9 mouse cellular contexts compared by ENCODE assay signal in genomic region chr5:114611968-114612608, GRCm38 (mm10). TPM values are rescaled to one million over a fixed set of nuclear protein-coding genes. Genes with fewer than 3 reads are reported as not detected.
DNase-seq lines count a peak whose midpoint lies in the region; ATAC-seq and TF ChIP-seq lines count a peak whose summit lies in the region.
"Had no signal": no experiment of that assay in that cellular context is flagged by ENCODE, and none has a peak within 500 bp of the region (broad histone marks: within the 10 kb centered on the region; RNA-seq: fewer than 3 reads in every experiment).

No protein-coding gene starts in this region.

- peaks cover 53% of the 10 kb centered on the region for H3K4me1 ChIP-seq in forebrain, embryonic 10.5 days
- peaks cover 30% of the 10 kb centered on the region for H3K4me1 ChIP-seq in forebrain, embryonic 16.5 days (replicated peaks; ENCODE audit: control insufficient read depth, insufficient read depth, low read length)
- H3K4me1 ChIP-seq in lung, postnatal 0 days (ENCODE audit: insufficient read depth, low read depth, low read length): peaks cover 8% of the 10 kb centered on the region; the same call in 1 of the 2 replicates
- peaks cover 10% of the 10 kb centered on the region; the same call in 1 of the 2 replicates for H3K4me1 ChIP-seq in neural tube, embryonic 11.5 days (ENCODE audit: control insufficient read depth, insufficient read depth, low read length)

- DNase-seq in forebrain, embryonic 10.5 days (ENCODE audit: extremely low spot score, low spot score): peak; percentile 52
- peak; percentile 56 for DNase-seq in lung, postnatal 0 days (ENCODE audit: low spot score)
- no peak for DNase-seq in lung, postnatal 25 days (ENCODE audit: low spot score)
- peak; percentile 31 for DNase-seq in c-Kit-positive CD71-positive TER-119-positive erythroid progenitor cells, embryonic 14.5 days (ENCODE audit: low spot score)
- peak; percentile 59 for DNase-seq in neural tube, embryonic 11.5 days (ENCODE audit: low spot score)
- DNase-seq in right cerebral cortex, adult 2 months (ENCODE audit: low spot score in 2 of 2): no peak
- no peak for DNase-seq in gastrocnemius, postnatal 25 days

- no peaks in the 10 kb centered on the region for H3K9me3 ChIP-seq in forebrain, embryonic 10.5 days
- H3K9me3 ChIP-seq in forebrain, embryonic 16.5 days (ENCODE audit: control insufficient read depth, low read length): no peaks in the 10 kb centered on the region
- H3K9me3 ChIP-seq in lung, postnatal 0 days (ENCODE audit: low read length): no peaks in the 10 kb centered on the region
- H3K9me3 ChIP-seq in neural tube, embryonic 11.5 days (ENCODE audit: control insufficient read depth, low read length): no peaks in the 10 kb centered on the region
- H3K9me3 ChIP-seq: heart, embryonic 15.5 days had no signal

- ATAC-seq in forebrain, embryonic 16.5 days: no peak
- ATAC-seq in lung, postnatal 0 days: no peak
- ATAC-seq in neural tube, embryonic 11.5 days (ENCODE audit: insufficient read depth, low FRiP score, low TSS enrichment): no peak

- TF ChIP-seq CTCF in lung, postnatal 0 days (IDR thresholded peaks at IDR 0.05): peak; percentile 68

- H3K27me3 ChIP-seq in forebrain, embryonic 10.5 days (ENCODE audit: poor library complexity, severe bottlenecking): peaks cover 32% of the 10 kb centered on the region
- H3K27me3 ChIP-seq in forebrain, embryonic 16.5 days (replicated peaks; ENCODE audit: control insufficient read depth, insufficient read depth, low read length): peaks cover 12% of the 10 kb centered on the region
- no peaks in the 10 kb centered on the region for H3K27me3 ChIP-seq in lung, postnatal 0 days (replicated peaks; ENCODE audit: insufficient read depth, low read length)
- H3K27me3 ChIP-seq in neural tube, embryonic 11.5 days (ENCODE audit: control insufficient read depth, insufficient read depth, low read length): no peaks in the 10 kb centered on the region

- no peak overlapping the region for H3K9ac ChIP-seq in forebrain, embryonic 16.5 days (replicated peaks; ENCODE audit: low read depth, low read length)
- H3K9ac ChIP-seq in lung, postnatal 0 days (replicated peaks; ENCODE audit: low read depth): no peak overlapping the region
- no peak overlapping the region for H3K9ac ChIP-seq in neural tube, embryonic 11.5 days (ENCODE audit: low read length)
- H3K9ac ChIP-seq: heart, embryonic 15.5 days had no signal

- peaks cover 33% of the 10 kb centered on the region for H3K36me3 ChIP-seq in forebrain, embryonic 10.5 days (replicated peaks)
- no peaks in the 10 kb centered on the region for H3K36me3 ChIP-seq in forebrain, embryonic 16.5 days (ENCODE audit: control insufficient read depth, insufficient read depth)
- H3K36me3 ChIP-seq in lung, postnatal 0 days (ENCODE audit: insufficient read depth, low read length): no peaks in the 10 kb centered on the region
- H3K36me3 ChIP-seq in neural tube, embryonic 11.5 days (ENCODE audit: control insufficient read depth, insufficient read depth, low read length): no peaks in the 10 kb centered on the region
- H3K36me3 ChIP-seq: heart, embryonic 15.5 days had no signal

- H3K27ac ChIP-seq in forebrain, embryonic 10.5 days: 0 out of 2 replicates have a peak overlapping the region, but pooled peaks have one; percentile 26
- no peak overlapping the region for H3K27ac ChIP-seq in forebrain, embryonic 16.5 days (ENCODE audit: low read length)
- H3K27ac ChIP-seq in lung, postnatal 0 days (ENCODE audit: low read length): no peak overlapping the region
- H3K27ac ChIP-seq in neural tube, embryonic 11.5 days (ENCODE audit: low read depth, low read length): no peak overlapping the region
- H3K27ac ChIP-seq: heart, embryonic 15.5 days had no signal

- no peak for TF ChIP-seq EP300 in lung, postnatal 0 days (IDR thresholded peaks at IDR 0.05)

- WGBS in forebrain, embryonic 10.5 days: 65% methylated on average over 25 of the region's 25 CpGs
- WGBS in forebrain, embryonic 16.5 days: 69% methylated on average over 25 of the region's 25 CpGs
- 65% methylated on average over 24 of the region's 25 CpGs for WGBS in lung, postnatal 0 days
- 70% methylated on average over 25 of the region's 25 CpGs for WGBS in neural tube, embryonic 11.5 days

- no peak overlapping the region for H3K4me2 ChIP-seq in forebrain, embryonic 16.5 days (ENCODE audit: low read length)
- H3K4me2 ChIP-seq in lung, postnatal 0 days (replicated peaks; ENCODE audit: low read depth, low read length): no peak overlapping the region
- H3K4me2 ChIP-seq in neural tube, embryonic 11.5 days (ENCODE audit: low read depth): no peak overlapping the region
- H3K4me2 ChIP-seq: heart, embryonic 15.5 days had no signal

- H3K4me3 ChIP-seq in forebrain, embryonic 10.5 days: no peak overlapping the region
- H3K4me3 ChIP-seq in forebrain, embryonic 16.5 days (replicated peaks; ENCODE audit: low read length): no peak overlapping the region
- no peak overlapping the region for H3K4me3 ChIP-seq in lung, postnatal 0 days (ENCODE audit: low read depth, low read length)
- H3K4me3 ChIP-seq in neural tube, embryonic 11.5 days (ENCODE audit: low read depth, low read length): no peak overlapping the region
- H3K4me3 ChIP-seq: heart, embryonic 15.5 days had no signal

RNA-seq across cellular contexts. Expression of gene Fam222a, which starts 44.3 kb away (rescaled TPM):
- polyA plus RNA-seq in forebrain, embryonic 10.5 days (2016; fragmentation: Nextera tagmentation; extraction: Ambion mirVana): 3.9 and 4.1 TPM in 2 replicates
- polyA plus RNA-seq in forebrain, embryonic 16.5 days (2015; fragmentation: Nextera tagmentation; extraction: Ambion mirVana): 4.3 and 4.4 TPM in 2 replicates
- polyA plus RNA-seq in lung, postnatal 0 days (2015; fragmentation: Nextera tagmentation; extraction: Ambion mirVana): 1.9 and 2.3 TPM in 2 replicates
- 5.0 and 7.5 TPM in 2 replicates for polyA plus RNA-seq in neural tube, embryonic 11.5 days (2014; fragmentation: Nextera tagmentation; extraction: Ambion mirVana)
- under 1 TPM; 0.29 to 0.54 TPM for total RNA-seq in gastrocnemius, postnatal 25 days (2021)

RNA-seq across cellular contexts. Expression of gene Trpv4, which starts 46.1 kb away (rescaled TPM):
- 0.17 and 0.31 TPM in 2 replicates for polyA plus RNA-seq in forebrain, embryonic 10.5 days (2016; fragmentation: Nextera tagmentation; extraction: Ambion mirVana)
- 0.75 and 1.2 TPM in 2 replicates for polyA plus RNA-seq in forebrain, embryonic 16.5 days (2015; fragmentation: Nextera tagmentation; extraction: Ambion mirVana)
- polyA plus RNA-seq in lung, postnatal 0 days (2015; fragmentation: Nextera tagmentation; extraction: Ambion mirVana): 2.2 and 3.4 TPM in 2 replicates
- polyA plus RNA-seq in neural tube, embryonic 11.5 days (2014; fragmentation: Nextera tagmentation; extraction: Ambion mirVana): 0.32 and 0.81 TPM in 2 replicates
- total RNA-seq in gastrocnemius, postnatal 25 days (2021): 1 to 10 TPM; 1.6 to 2.7 TPM

Comparison
In these comparisons a context has a peak if more than half of its experiments do, and no peak if none do; other contexts are left out.
1. DNase-seq: peak in forebrain, embryonic 10.5 days (single experiment), lung, postnatal 0 days (single experiment), c-Kit-positive CD71-positive TER-119-positive erythroid progenitor cells, embryonic 14.5 days (single experiment) and neural tube, embryonic 11.5 days (single experiment); none in lung, postnatal 25 days (single experiment), right cerebral cortex, adult 2 months (0 of 2) and gastrocnemius, postnatal 25 days (single experiment).